Mouse (Mus musculus) T-helper 17 cell (primary cell): ENCODE data around the gene Prdx6b.

Experiments
- in situ Hi-C, 2 experiments: fragments of 300-600 bp; cut with MboI, MseI; formaldehyde crosslinking; loops; 1 replicate in 1 of 2; 2 replicates in 1 of 2; pipeline ENCODE4 v1.15.1; 2025; ENCODE audit warnings: high pct_unique_total_duplicates in 2 of 2

Gene Prdx6b

DNA sequence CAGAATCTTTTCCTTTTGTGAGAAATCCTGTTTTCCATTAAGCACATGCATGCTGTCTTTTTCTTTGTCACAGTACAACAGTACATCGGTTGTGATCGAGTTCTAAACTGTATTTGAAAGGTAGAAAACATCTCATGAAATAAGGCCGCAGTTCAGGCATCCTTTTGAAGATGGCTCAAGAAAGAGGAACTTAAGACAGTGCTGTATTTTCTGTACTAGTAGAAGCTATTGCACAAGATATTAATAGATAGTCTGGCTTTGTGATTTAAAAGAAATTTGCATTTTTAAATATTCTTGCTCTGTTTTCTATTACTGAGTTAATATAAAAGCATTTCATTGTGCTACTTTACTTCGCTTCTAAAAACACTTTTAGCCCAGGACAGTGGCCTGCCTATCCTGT, 30.6 kb downstream of the Prdx6b start:
- in situ Hi-C loops, result no loop called here

DNA sequence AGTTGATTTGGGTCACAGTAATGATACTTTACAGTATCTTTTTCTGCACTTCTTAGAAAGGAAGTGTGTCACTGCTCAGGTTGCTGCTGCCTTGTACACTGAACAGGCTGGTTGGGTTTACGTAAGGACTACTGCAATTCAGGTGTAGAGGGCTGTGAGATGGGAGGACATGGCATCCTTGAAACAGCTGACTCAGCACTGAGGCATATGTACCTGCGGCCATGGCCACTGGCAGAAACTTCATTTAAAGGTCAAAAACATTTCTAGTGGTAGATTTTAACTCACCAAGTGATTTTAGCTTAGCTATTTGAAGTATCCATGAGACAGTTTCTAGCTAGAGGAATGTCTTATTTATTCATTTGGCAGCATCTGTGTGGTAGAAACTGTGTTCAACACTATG, 33.5 kb downstream of the Prdx6b start:
- in situ Hi-C loops, result no loop called here

- in situ Hi-C loops, result no loop called here
These were observed 35.0 kb downstream of the Prdx6b start for GRCm38 (mm10) chr2:80327272-80327671.

DNA sequence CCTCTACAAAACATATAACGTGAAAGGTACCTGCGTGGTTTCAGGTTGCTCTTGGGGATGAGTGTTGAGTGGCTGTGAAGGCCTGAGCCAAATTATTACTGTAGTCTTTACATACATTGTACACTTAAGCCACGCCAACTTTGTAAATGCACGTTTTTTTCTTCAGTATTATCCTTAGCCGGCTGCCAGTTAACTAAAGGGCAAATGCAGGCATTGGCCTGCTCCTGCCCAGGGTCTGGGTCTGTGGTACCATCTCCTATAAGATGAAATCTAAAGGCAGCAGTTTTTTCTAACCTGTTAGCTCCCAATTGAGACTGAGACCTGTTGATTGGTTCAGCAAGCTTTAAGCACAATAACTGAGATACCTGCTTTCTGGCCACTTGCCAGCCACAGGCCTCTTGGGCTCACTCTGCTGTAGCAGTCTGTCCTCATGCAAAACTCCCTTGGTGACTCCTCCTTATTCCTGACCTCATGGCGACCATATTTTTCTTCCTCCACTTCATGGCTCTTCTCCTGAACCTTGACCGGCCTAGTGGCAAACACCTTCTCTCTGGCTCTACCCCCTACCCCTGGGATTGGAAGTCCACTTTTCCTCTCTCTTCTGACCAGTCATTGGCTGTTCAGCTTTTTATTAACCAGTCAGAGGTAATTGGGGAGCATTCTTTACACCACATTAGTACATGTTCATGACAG, 36.8 kb downstream of the Prdx6b start:
- in situ Hi-C loops, result no loop called here

DNA sequence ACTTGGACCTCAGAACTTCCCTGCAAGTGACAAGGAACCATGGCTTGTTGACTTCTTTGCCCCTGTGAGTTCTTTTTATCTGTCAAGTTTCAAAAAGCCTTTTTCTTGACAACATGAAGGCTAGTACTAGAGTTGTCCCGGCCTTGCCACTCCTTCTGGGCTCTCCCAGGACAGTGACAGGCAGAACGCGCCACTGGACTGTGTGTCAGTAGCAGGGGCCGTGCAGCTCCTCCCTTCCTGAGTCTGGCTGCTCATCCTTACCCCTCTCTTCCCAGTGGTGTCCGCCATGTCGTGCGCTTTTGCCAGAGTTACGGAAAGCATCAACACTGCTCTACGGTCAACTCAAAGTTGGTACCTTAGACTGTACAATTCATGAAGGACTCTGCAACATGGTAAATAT, 48.3 kb downstream of the Prdx6b start:
- in situ Hi-C loops, result loop anchor here in 1 of 2 experiments (10.0 kb wide), 1 partner anchor 1016 kb away; no protein-coding TSS in a partner anchor
